Comparison of ENCODE assay signal across 19 mouse cellular contexts in genomic region chr2:134543501-134543900, GRCm38 (mm10). TPM values are rescaled to one million over a fixed set of nuclear protein-coding genes. Genes with fewer than 3 reads are reported as not detected.
DNase-seq lines count a peak whose midpoint lies in the region; ATAC-seq and TF ChIP-seq lines count a peak whose summit lies in the region.
"Had no signal": no experiment of that assay in that cellular context is flagged by ENCODE, and none has a peak within 500 bp of the region (broad histone marks: within the 10 kb centered on the region; RNA-seq: fewer than 3 reads in every experiment).

No protein-coding gene starts in this region.

- ATAC-seq in embryonic facial prominence, embryonic 14.5 days (ENCODE audit: low read depth) = no peak
- no peak for ATAC-seq in kidney, postnatal 0 days (replicated peaks; ENCODE audit: low FRiP score, low read depth)
- ATAC-seq in midbrain, embryonic 14.5 days (ENCODE audit: low FRiP score, low TSS enrichment) = no peak
- no peak for ATAC-seq in midbrain, embryonic 16.5 days
- ATAC-seq: midbrain, embryonic 13.5 days had no signal

- no peak overlapping the region for H3K4me2 ChIP-seq in embryonic facial prominence, embryonic 14.5 days (ENCODE audit: low read depth, low read length)
- H3K4me2 ChIP-seq in kidney, postnatal 0 days (ENCODE audit: low read length) = no peak overlapping the region
- H3K4me2 ChIP-seq in midbrain, embryonic 14.5 days (ENCODE audit: low read length) = no peak overlapping the region
- H3K4me2 ChIP-seq in midbrain, embryonic 16.5 days (ENCODE audit: low read length) = no peak overlapping the region
- H3K4me2 ChIP-seq: heart, embryonic 13.5 days; liver, embryonic 13.5 days; midbrain, embryonic 13.5 days; neural tube, embryonic 12.5 days had no signal

- no peaks in the 10 kb centered on the region for H3K27me3 ChIP-seq in embryonic facial prominence, embryonic 14.5 days (replicated peaks; ENCODE audit: control insufficient read depth, insufficient read depth, low read length)
- no peaks in the 10 kb centered on the region for H3K27me3 ChIP-seq in embryonic facial prominence, embryonic 10.5 days (replicated peaks; ENCODE audit: low read depth, poor library complexity, severe bottlenecking)
- no peaks in the 10 kb centered on the region for H3K27me3 ChIP-seq in kidney, postnatal 0 days (ENCODE audit: insufficient read depth, low read length)
- no peaks in the 10 kb centered on the region for H3K27me3 ChIP-seq in midbrain, embryonic 14.5 days (ENCODE audit: control insufficient read depth, insufficient read depth, low read length)
- no peaks in the 10 kb centered on the region for H3K27me3 ChIP-seq in midbrain, embryonic 16.5 days (ENCODE audit: control insufficient read depth, insufficient read depth, low read depth, low read length)
- H3K27me3 ChIP-seq: heart, embryonic 13.5 days; liver, embryonic 13.5 days; midbrain, embryonic 13.5 days; neural tube, embryonic 12.5 days had no signal

- no peaks in the 10 kb centered on the region for H3K4me1 ChIP-seq in embryonic facial prominence, embryonic 14.5 days (ENCODE audit: control insufficient read depth, insufficient read depth, low read length)
- H3K4me1 ChIP-seq in embryonic facial prominence, embryonic 10.5 days = no peaks in the 10 kb centered on the region
- no peaks in the 10 kb centered on the region for H3K4me1 ChIP-seq in kidney, postnatal 0 days (replicated peaks; ENCODE audit: insufficient read depth, low read length)
- H3K4me1 ChIP-seq in midbrain, embryonic 14.5 days (ENCODE audit: control insufficient read depth, insufficient read depth, low read length) = no peaks in the 10 kb centered on the region
- no peaks in the 10 kb centered on the region for H3K4me1 ChIP-seq in midbrain, embryonic 16.5 days (ENCODE audit: control insufficient read depth, insufficient read depth, low read length)
- H3K4me1 ChIP-seq in cortical plate, adult 2 months (ENCODE audit: control insufficient read depth, insufficient read depth, low read length) = no peaks in the 10 kb centered on the region
- H3K4me1 ChIP-seq: heart, embryonic 13.5 days; liver, embryonic 13.5 days; midbrain, embryonic 13.5 days; neural tube, embryonic 12.5 days had no signal

- H3K9me3 ChIP-seq in embryonic facial prominence, embryonic 14.5 days (ENCODE audit: control insufficient read depth, low read length) = no peaks in the 10 kb centered on the region
- H3K9me3 ChIP-seq in embryonic facial prominence, embryonic 10.5 days = no peaks in the 10 kb centered on the region
- H3K9me3 ChIP-seq in kidney, postnatal 0 days (replicated peaks; ENCODE audit: low read length) = no peaks in the 10 kb centered on the region
- no peaks in the 10 kb centered on the region for H3K9me3 ChIP-seq in midbrain, embryonic 14.5 days (ENCODE audit: control insufficient read depth, low read length)
- no peaks in the 10 kb centered on the region for H3K9me3 ChIP-seq in midbrain, embryonic 16.5 days (replicated peaks; ENCODE audit: control insufficient read depth, low read length, poor library complexity, severe bottlenecking)
- H3K9me3 ChIP-seq: heart, embryonic 13.5 days; liver, embryonic 13.5 days; midbrain, embryonic 13.5 days; neural tube, embryonic 12.5 days had no signal

- DNase-seq in embryonic facial prominence, embryonic 14.5 days (ENCODE audit: low spot score) = peak; percentile 32
- no peak for DNase-seq in embryonic facial prominence, embryonic 10.5 days (ENCODE audit: low spot score)
- DNase-seq in kidney, postnatal 0 days (ENCODE audit: low spot score) = peak; percentile 38
- DNase-seq in kidney, adult 18-20 months = no peak
- DNase-seq in midbrain, embryonic 14.5 days = peak; percentile 43
- no peak for DNase-seq in thymus, postnatal 4 days
- DNase-seq: cerebellum, adult 2 months; gastrocnemius, postnatal 36 days; kidney, postnatal 10 days; liver, embryonic 13.5 days; thymus, postnatal 25 days had no signal

- 47% methylated on average over 2 of the region's 2 CpGs for WGBS in embryonic facial prominence, embryonic 14.5 days
- WGBS in embryonic facial prominence, embryonic 10.5 days = 67% methylated on average over 2 of the region's 2 CpGs
- WGBS in kidney, postnatal 0 days = 38% methylated on average over 2 of the region's 2 CpGs
- WGBS in midbrain, embryonic 14.5 days = 75% methylated on average over 2 of the region's 2 CpGs
- WGBS in midbrain, embryonic 16.5 days = 69% methylated on average over 2 of the region's 2 CpGs

- no peak overlapping the region for H3K9ac ChIP-seq in embryonic facial prominence, embryonic 14.5 days (ENCODE audit: low read depth, low read length)
- no peak overlapping the region for H3K9ac ChIP-seq in kidney, postnatal 0 days (ENCODE audit: low read depth, low read length)
- H3K9ac ChIP-seq in midbrain, embryonic 14.5 days (replicated peaks; ENCODE audit: low read length) = no peak overlapping the region
- H3K9ac ChIP-seq in midbrain, embryonic 16.5 days (ENCODE audit: low read depth, low read length) = no peak overlapping the region
- H3K9ac ChIP-seq: heart, embryonic 13.5 days; liver, embryonic 13.5 days; midbrain, embryonic 13.5 days; neural tube, embryonic 12.5 days had no signal

- TF ChIP-seq CTCF in kidney, postnatal 0 days (IDR thresholded peaks at IDR 0.05; ENCODE audit: low read depth) = peak; percentile 38; the same call in 1 of the 2 replicates
- peak; percentile 20; the same call in 1 of the 2 replicates for TF ChIP-seq CTCF in cortical plate, adult 2 months (IDR thresholded peaks at IDR 0.05; ENCODE audit: extremely low read depth, insufficient read depth, low read length)

- H3K4me3 ChIP-seq in embryonic facial prominence, embryonic 14.5 days (ENCODE audit: low read depth, low read length) = no peak overlapping the region
- no peak overlapping the region for H3K4me3 ChIP-seq in embryonic facial prominence, embryonic 10.5 days
- no peak overlapping the region for H3K4me3 ChIP-seq in kidney, postnatal 0 days (replicated peaks; ENCODE audit: low read depth, low read length)
- no peak overlapping the region for H3K4me3 ChIP-seq in midbrain, embryonic 14.5 days (replicated peaks; ENCODE audit: low read depth, low read length)
- no peak overlapping the region for H3K4me3 ChIP-seq in midbrain, embryonic 16.5 days (ENCODE audit: low read depth, low read length)
- no peak overlapping the region for H3K4me3 ChIP-seq in cortical plate, adult 2 months (ENCODE audit: insufficient read depth, low read length)
- H3K4me3 ChIP-seq: heart, embryonic 13.5 days; liver, embryonic 13.5 days; midbrain, embryonic 13.5 days; neural tube, embryonic 12.5 days had no signal

- no peaks in the 10 kb centered on the region for H3K36me3 ChIP-seq in embryonic facial prominence, embryonic 14.5 days (ENCODE audit: control insufficient read depth, insufficient read depth, low read length)
- no peaks in the 10 kb centered on the region for H3K36me3 ChIP-seq in embryonic facial prominence, embryonic 10.5 days (replicated peaks)
- H3K36me3 ChIP-seq in kidney, postnatal 0 days (ENCODE audit: insufficient read depth, low read length) = no peaks in the 10 kb centered on the region
- no peaks in the 10 kb centered on the region for H3K36me3 ChIP-seq in midbrain, embryonic 14.5 days (ENCODE audit: control insufficient read depth, insufficient read depth, low read length)
- H3K36me3 ChIP-seq in midbrain, embryonic 16.5 days (ENCODE audit: control insufficient read depth, insufficient read depth, low read length) = no peaks in the 10 kb centered on the region
- H3K36me3 ChIP-seq: heart, embryonic 13.5 days; liver, embryonic 13.5 days; midbrain, embryonic 13.5 days; neural tube, embryonic 12.5 days had no signal

- no peak overlapping the region for H3K27ac ChIP-seq in embryonic facial prominence, embryonic 14.5 days (replicated peaks; ENCODE audit: low read depth, low read length)
- H3K27ac ChIP-seq in embryonic facial prominence, embryonic 10.5 days (replicated peaks) = no peak overlapping the region
- no peak overlapping the region for H3K27ac ChIP-seq in kidney, postnatal 0 days
- no peak overlapping the region for H3K27ac ChIP-seq in midbrain, embryonic 14.5 days (replicated peaks; ENCODE audit: low read depth, low read length)
- no peak overlapping the region for H3K27ac ChIP-seq in midbrain, embryonic 16.5 days (ENCODE audit: low read length)
- no peak overlapping the region for H3K27ac ChIP-seq in cortical plate, adult 2 months (ENCODE audit: insufficient read depth, low read length)
- H3K27ac ChIP-seq: heart, embryonic 13.5 days; liver, embryonic 13.5 days; macrophage; midbrain, embryonic 13.5 days; neural tube, embryonic 12.5 days had no signal

- no peak for TF ChIP-seq POLR2A in cortical plate, adult 2 months (IDR thresholded peaks at IDR 0.05; ENCODE audit: extremely low read depth, insufficient read depth, low read length)

RNA-seq across cellular contexts. Expression of gene Hao1, which starts 10.7 kb away (rescaled TPM):
- polyA plus RNA-seq in embryonic facial prominence, embryonic 14.5 days (2014; fragmentation: Nextera tagmentation; extraction: Ambion mirVana) = 0.09 TPM in 1 of 2 replicates, not detected in the other
- polyA plus RNA-seq in embryonic facial prominence, embryonic 10.5 days (2016; fragmentation: Nextera tagmentation; extraction: Ambion mirVana) = not detected in 2 replicates
- 0.09 TPM in 1 of 2 replicates, not detected in the other for polyA plus RNA-seq in kidney, postnatal 0 days (2015; fragmentation: Nextera tagmentation; extraction: Ambion mirVana)
- 0.11 TPM in 1 of 2 replicates, not detected in the other for polyA plus RNA-seq in midbrain, embryonic 14.5 days (2014; fragmentation: Nextera tagmentation; extraction: Ambion mirVana)
- 0.09 and 0.10 TPM in 2 replicates for polyA plus RNA-seq in midbrain, embryonic 16.5 days (2015; fragmentation: Nextera tagmentation; extraction: Ambion mirVana)
- polyA plus RNA-seq in cortical plate, adult 2 months (2012; rRNA removed) = 0.04 and 0.08 TPM in 2 replicates
- polyA plus RNA-seq: cerebellum, adult 2 months; heart, embryonic 13.5 days; intestine, embryonic 14.5 days; macrophage; midbrain, embryonic 13.5 days; neural tube, embryonic 12.5 days; stomach, embryonic 14.5 days had no signal

Comparison
In these comparisons a context has a peak if more than half of its experiments do, and no peak if none do; other contexts are left out.
1. DNase-seq: peak in embryonic facial prominence, embryonic 14.5 days (single experiment), kidney, postnatal 0 days (single experiment) and midbrain, embryonic 14.5 days (single experiment); none in embryonic facial prominence, embryonic 10.5 days (single experiment), kidney, adult 18-20 months (single experiment) and thymus, postnatal 4 days (single experiment).